Mouse (Mus musculus) liver, postnatal 0 days (tissue): ENCODE measurements around the gene Ptgis. TPM values are rescaled to one million over a fixed set of nuclear protein-coding genes. Genes with fewer than 3 reads are reported as not detected.

Source experiments
- ATAC-seq: fragments of 200-750 bp; cut with Nextera tagmentation; 2 replicates; pipeline ENCODE4 v1.8.0; 2017; ENCODE audit warnings: mild to moderate bottlenecking, moderate library complexity
- DNase-seq: peaks from one replicate; pipeline ENCODE4 v3.0.0-alpha.2; 2016
- H3K27ac ChIP-seq: fragments of 300-500 bp; sonication (generic); 2 replicates; pipeline ENCODE4 v1.5.1; 2014; ENCODE audit warnings: antibody characterized with exemption, moderate library complexity, mild to moderate bottlenecking, low read depth
- H3K27me3 ChIP-seq: fragments of 300-500 bp; sonication (generic); 2 replicates; pipeline ENCODE4 v1.6.1; 2014; ENCODE audit warnings: low read length, control low read depth, mixed read lengths; ENCODE audit not compliant: insufficient read depth
- H3K36me3 ChIP-seq: fragments of 300-500 bp; sonication (generic); replicated peaks from 2 replicates; pipeline ENCODE4 v1.6.1; 2014; ENCODE audit warnings: mild to moderate bottlenecking, control low read depth, low read length, moderate library complexity, mixed read lengths; ENCODE audit not compliant: insufficient read depth
- H3K4me1 ChIP-seq: fragments of 300-500 bp; sonication (generic); 2 replicates; pipeline ENCODE4 v1.6.1; 2014; ENCODE audit warnings: antibody characterized with exemption, mild to moderate bottlenecking, control low read depth; ENCODE audit not compliant: insufficient read depth
- H3K4me2 ChIP-seq: fragments of 300-500 bp; sonication (generic); 2 replicates; pipeline ENCODE4 v1.6.1; 2014; ENCODE audit warnings: low read depth, mild to moderate bottlenecking, low read length, moderate library complexity, mixed read lengths
- H3K4me3 ChIP-seq: fragments of 300-500 bp; sonication (generic); 2 replicates; pipeline ENCODE4 v1.5.1; 2014; ENCODE audit warnings: low read depth, low read length
- H3K9ac ChIP-seq: fragments of 300-500 bp; sonication (generic); replicated peaks from 2 replicates; pipeline ENCODE4 v1.6.1; 2014; ENCODE audit warnings: mild to moderate bottlenecking, moderate library complexity
- H3K9me3 ChIP-seq: fragments of 300-500 bp; sonication (generic); 2 replicates; pipeline ENCODE4 v1.6.1; 2016; ENCODE audit warnings: mild to moderate bottlenecking, control low read depth, low read length, mixed read lengths
- CTCF ChIP-seq: sonication (generic); IDR thresholded peaks from 2 replicates; pipeline ENCODE4 v1.5.1; 2016; ENCODE audit warnings: antibody characterized with exemption, low read depth
- EP300 ChIP-seq: IDR thresholded peaks from 2 replicates; pipeline ENCODE4 v1.6.1; 2016; ENCODE audit warnings: antibody characterized with exemption, low read depth, mild to moderate bottlenecking
- WGBS: fragments of 180-500 bp; shearing (Covaris S2); extraction: QIAGEN DNeasy Blood & Tissue Kit; methylation state at CpG from one replicate; pipeline ENCODE4 v1.1.7; 2014; ENCODE audit not compliant: insufficient replicate concordance; 5-methylcytosine and 5-hydroxymethylcytosine counted together
- polyA plus RNA-seq: library from polyadenylated mRNA; unstranded; fragments of >200 nt; fragmentation: Nextera tagmentation; extraction: Ambion mirVana; gene quantifications from 2 replicates; pipeline ENCODE4 v1.2.1, GENCODE M21; 2015

Gene Ptgis
- 1.1 and 1.8 TPM in 2 replicates for polyA plus RNA-seq

GRCm38 (mm10) chr2:167240008-167240964, at the start of gene Ptgis:
Gene Ptgis, minus strand, starts transcription at chr2:167240604.
- H3K36me3 ChIP-seq, result no peaks in the 10 kb centered on the region
- H3K9ac ChIP-seq, result no peak within 1 kb of the TSS; the same call in 1 of the 2 replicates
- H3K27me3 ChIP-seq, result peaks cover 26% of the 10 kb centered on the region
- H3K4me3 ChIP-seq, result peak within 1 kb of the TSS; percentile 22; the same call in 1 of the 2 replicates
- peaks cover 4% of the 10 kb centered on the region; the same call in 1 of the 2 replicates for H3K9me3 ChIP-seq
- no peak within 1 kb of the TSS for H3K27ac ChIP-seq
- ATAC-seq, result no peak
- H3K4me2 ChIP-seq, result peak within 1 kb of the TSS; percentile 50
- no peak for TF ChIP-seq CTCF
- TF ChIP-seq EP300, result no peak
- H3K4me1 ChIP-seq, result 0 out of 2 replicates have a peak, but pooled peaks cover 4% of the 10 kb centered on the region
- no peak for DNase-seq
- 5% methylated on average over 44 of the region's 45 CpGs for WGBS

GRCm38 (mm10) chr2:167281461-167281860, 41.1 kb upstream of the Ptgis start:
- Histone ChIP-seq H3K4me3 (no peak overlapping the region), H3K9me3 (no peaks in the 10 kb centered on the region), H3K4me2 (no peak overlapping the region), H3K36me3 (no peaks in the 10 kb centered on the region), H3K4me1 (no peaks in the 10 kb centered on the region), H3K27me3 (no peaks in the 10 kb centered on the region), H3K27ac (no peak overlapping the region), H3K9ac (no peak overlapping the region)
- 82% methylated on average over 13 of the region's 13 CpGs for WGBS
- TF ChIP-seq CTCF, result no peak
- no peak for TF ChIP-seq EP300
- DNase-seq (no peak), ATAC-seq (no peak)

GRCm38 (mm10) chr2:167280986-167281310, 40.5 kb upstream of the Ptgis start:
- H3K4me2 ChIP-seq, result no peak overlapping the region
- ATAC-seq, result peak; percentile 27; the same call in 1 of the 2 replicates
- TF ChIP-seq EP300 (no peak), CTCF (no peak)
- H3K9me3 ChIP-seq, result no peaks in the 10 kb centered on the region
- no peak overlapping the region for H3K4me3 ChIP-seq
- H3K27ac ChIP-seq, result no peak overlapping the region
- no peaks in the 10 kb centered on the region for H3K4me1 ChIP-seq
- H3K27me3 ChIP-seq, result no peaks in the 10 kb centered on the region
- H3K9ac ChIP-seq, result no peak overlapping the region
- H3K36me3 ChIP-seq, result no peaks in the 10 kb centered on the region
- 63% methylated on average over 4 of the region's 4 CpGs for WGBS
- DNase-seq, result no peak

GRCm38 (mm10) chr2:167280090-167280985, 39.9 kb upstream of the Ptgis start:
- no peak overlapping the region for H3K4me3 ChIP-seq
- no peak overlapping the region for H3K27ac ChIP-seq
- no peaks in the 10 kb centered on the region for H3K27me3 ChIP-seq
- TF ChIP-seq EP300, result no peak
- peak; percentile 99 for TF ChIP-seq CTCF
- H3K36me3 ChIP-seq, result no peaks in the 10 kb centered on the region
- no peaks in the 10 kb centered on the region for H3K4me1 ChIP-seq
- H3K9ac ChIP-seq, result no peak overlapping the region
- no peaks in the 10 kb centered on the region for H3K9me3 ChIP-seq
- peak; percentile 53; the same call in 1 of the 2 replicates for ATAC-seq
- DNase-seq, result peak; percentile 78
- H3K4me2 ChIP-seq, result no peak overlapping the region
- 39% methylated on average over 26 of the region's 26 CpGs for WGBS

- no peak overlapping the region for H3K4me2 ChIP-seq
- 49% methylated on average over 17 of the region's 17 CpGs for whole genome bisulfite sequencing
- no peaks in the 10 kb centered on the region for H3K27me3 ChIP-seq
- ATAC-seq, result peak; percentile 43; the same call in 1 of the 2 replicates
- no peak overlapping the region for H3K4me3 ChIP-seq
- H3K27ac ChIP-seq, result no peak overlapping the region
- no peak overlapping the region for H3K9ac ChIP-seq
- H3K9me3 ChIP-seq, result no peaks in the 10 kb centered on the region
- no peak for TF ChIP-seq EP300
- TF ChIP-seq CTCF, result peak; percentile 96
- peak; percentile 77 for DNase-seq
- no peaks in the 10 kb centered on the region for H3K4me1 ChIP-seq
- no peaks in the 10 kb centered on the region for H3K36me3 ChIP-seq
Observed at GRCm38 (mm10) chr2:167278751-167279526, 38.5 kb upstream of the Ptgis start.
